Comparison of ENCODE assay signal across 27 mouse cellular contexts in genomic region chr13:9443066-9443465, GRCm38 (mm10).
A peak's percentile ranks its signal among the peaks of the same experiment; 100 is the strongest.
DNase-seq lines count a peak whose midpoint lies in the region; ATAC-seq and TF ChIP-seq lines count a peak whose summit lies in the region.
"Had no signal": no experiment of that assay in that cellular context is flagged by ENCODE, and none has a peak within 500 bp of the region (broad histone marks: within the 10 kb centered on the region; RNA-seq: fewer than 3 reads in every experiment).

No protein-coding gene starts in this region.

- no peak overlapping the region for H3K4me3 ChIP-seq in heart, embryonic 13.5 days
- no peak overlapping the region for H3K4me3 ChIP-seq in kidney, embryonic 14.5 days (ENCODE audit: low read length)
- no peak overlapping the region for H3K4me3 ChIP-seq in midbrain, embryonic 11.5 days (ENCODE audit: low read depth, low read length)
- H3K4me3 ChIP-seq in midbrain, postnatal 0 days (ENCODE audit: low read depth, low read length), result no peak overlapping the region
- H3K4me3 ChIP-seq in forebrain, embryonic 10.5 days, result no peak overlapping the region
- H3K4me3 ChIP-seq: hindbrain, embryonic 13.5 days; neural tube, embryonic 15.5 days had no signal

- H3K4me1 ChIP-seq in heart, embryonic 13.5 days, result peaks cover 36% of the 10 kb centered on the region
- no peaks in the 10 kb centered on the region for H3K4me1 ChIP-seq in kidney, embryonic 14.5 days (ENCODE audit: control insufficient read depth, insufficient read depth, low read length)
- no peaks in the 10 kb centered on the region for H3K4me1 ChIP-seq in midbrain, embryonic 11.5 days (ENCODE audit: control insufficient read depth, insufficient read depth, low read length)
- H3K4me1 ChIP-seq in midbrain, postnatal 0 days (ENCODE audit: insufficient read depth, low read length), result no peaks in the 10 kb centered on the region
- no peaks in the 10 kb centered on the region for H3K4me1 ChIP-seq in forebrain, embryonic 10.5 days
- H3K4me1 ChIP-seq: hindbrain, embryonic 13.5 days; neural tube, embryonic 15.5 days had no signal

- peak overlapping the region; percentile 13; the same call in 1 of the 2 replicates for H3K27ac ChIP-seq in heart, embryonic 13.5 days (replicated peaks)
- no peak overlapping the region for H3K27ac ChIP-seq in kidney, embryonic 14.5 days (ENCODE audit: low read depth, low read length)
- no peak overlapping the region for H3K27ac ChIP-seq in midbrain, embryonic 11.5 days (ENCODE audit: low read depth, low read length)
- no peak overlapping the region for H3K27ac ChIP-seq in midbrain, postnatal 0 days (ENCODE audit: low read depth, low read length)
- no peak overlapping the region for H3K27ac ChIP-seq in forebrain, embryonic 10.5 days
- H3K27ac ChIP-seq: hindbrain, embryonic 13.5 days; kidney, postnatal 0 days; liver, embryonic 14.5 days; macrophage; neural tube, embryonic 15.5 days had no signal

- 0 out of 2 replicates have a peak, but pooled peaks cover 4% of the 10 kb centered on the region for H3K9me3 ChIP-seq in heart, embryonic 13.5 days
- no peaks in the 10 kb centered on the region for H3K9me3 ChIP-seq in kidney, embryonic 14.5 days (ENCODE audit: control insufficient read depth, low read length)
- H3K9me3 ChIP-seq in midbrain, embryonic 11.5 days (ENCODE audit: control insufficient read depth, low read length), result no peaks in the 10 kb centered on the region
- H3K9me3 ChIP-seq in midbrain, postnatal 0 days (ENCODE audit: low read length), result no peaks in the 10 kb centered on the region
- H3K9me3 ChIP-seq in forebrain, embryonic 10.5 days, result peaks cover 6% of the 10 kb centered on the region; the same call in 1 of the 2 replicates
- H3K9me3 ChIP-seq: hindbrain, embryonic 13.5 days; neural tube, embryonic 15.5 days had no signal

- 0 out of 2 replicates have a peak, but pooled peaks cover 2% of the 10 kb centered on the region for H3K36me3 ChIP-seq in heart, embryonic 13.5 days
- no peaks in the 10 kb centered on the region for H3K36me3 ChIP-seq in kidney, embryonic 14.5 days (ENCODE audit: control insufficient read depth, insufficient read depth, low read length)
- H3K36me3 ChIP-seq in midbrain, embryonic 11.5 days (ENCODE audit: control insufficient read depth, insufficient read depth, low read length), result no peaks in the 10 kb centered on the region
- H3K36me3 ChIP-seq in midbrain, postnatal 0 days (ENCODE audit: insufficient read depth, low read length), result no peaks in the 10 kb centered on the region
- H3K36me3 ChIP-seq in forebrain, embryonic 10.5 days (replicated peaks), result no peaks in the 10 kb centered on the region
- H3K36me3 ChIP-seq: hindbrain, embryonic 13.5 days; neural tube, embryonic 15.5 days had no signal

- no peaks in the 10 kb centered on the region for H3K27me3 ChIP-seq in heart, embryonic 13.5 days (replicated peaks)
- no peaks in the 10 kb centered on the region for H3K27me3 ChIP-seq in kidney, embryonic 14.5 days (ENCODE audit: control insufficient read depth, insufficient read depth, low read length)
- no peaks in the 10 kb centered on the region for H3K27me3 ChIP-seq in midbrain, embryonic 11.5 days (ENCODE audit: control insufficient read depth, insufficient read depth, low read length)
- H3K27me3 ChIP-seq in midbrain, postnatal 0 days (ENCODE audit: insufficient read depth, low read length), result no peaks in the 10 kb centered on the region
- H3K27me3 ChIP-seq in forebrain, embryonic 10.5 days (ENCODE audit: poor library complexity, severe bottlenecking), result no peaks in the 10 kb centered on the region
- H3K27me3 ChIP-seq: hindbrain, embryonic 13.5 days; neural tube, embryonic 15.5 days had no signal

- DNase-seq in heart, adult 9 months (ENCODE audit: low spot score in 2 of 2), result no peak
- peak; percentile 9 for DNase-seq in kidney, adult 11 months
- peak; percentile 44 for DNase-seq in midbrain, embryonic 11.5 days (ENCODE audit: low spot score, missing footprints)
- no peak for DNase-seq in midbrain, postnatal 0 days (ENCODE audit: low spot score)
- peak; percentile 34 for DNase-seq in heart, postnatal 4 days
- DNase-seq in forebrain, embryonic 10.5 days (ENCODE audit: extremely low spot score, low spot score), result no peak
- DNase-seq: adrenal gland, postnatal 14 days; cerebellum, adult 11 months; cerebellum, adult 9-10 months; cerebellum, postnatal 36 days; gastrocnemius, postnatal 25 days; liver; lung, adult 2 months; lung, postnatal 10 days; midbrain, embryonic 14.5 days; retina, postnatal 1 day; right cerebral cortex, postnatal 14 days had no signal

- ATAC-seq in heart, embryonic 13.5 days (ENCODE audit: extremely low read depth, insufficient number of reproducible peaks, low FRiP score, low TSS enrichment), result no peak
- no peak for ATAC-seq in kidney, embryonic 14.5 days (ENCODE audit: low FRiP score, low TSS enrichment)
- no peak for ATAC-seq in midbrain, embryonic 11.5 days (ENCODE audit: low FRiP score)
- ATAC-seq in midbrain, postnatal 0 days (ENCODE audit: low FRiP score), result no peak
- ATAC-seq: CD4-positive, CD25-positive, alpha-beta regulatory T cell, adult 4 months; forebrain, embryonic 14.5 days; intestine, embryonic 16.5 days had no signal

- no peak overlapping the region for H3K4me2 ChIP-seq in heart, embryonic 13.5 days
- H3K4me2 ChIP-seq in kidney, embryonic 14.5 days (replicated peaks; ENCODE audit: low read depth, low read length), result no peak overlapping the region
- H3K4me2 ChIP-seq in midbrain, embryonic 11.5 days, result no peak overlapping the region
- H3K4me2 ChIP-seq in midbrain, postnatal 0 days (ENCODE audit: low read depth, low read length, poor library complexity, severe bottlenecking), result no peak overlapping the region
- H3K4me2 ChIP-seq: hindbrain, embryonic 13.5 days; neural tube, embryonic 15.5 days had no signal

- no peak overlapping the region for H3K9ac ChIP-seq in heart, embryonic 13.5 days
- H3K9ac ChIP-seq in kidney, embryonic 14.5 days (ENCODE audit: low read depth, low read length), result no peak overlapping the region
- H3K9ac ChIP-seq in midbrain, embryonic 11.5 days (ENCODE audit: low read length), result no peak overlapping the region
- H3K9ac ChIP-seq in midbrain, postnatal 0 days (replicated peaks; ENCODE audit: low read length, poor library complexity, severe bottlenecking), result no peak overlapping the region
- H3K9ac ChIP-seq: hindbrain, embryonic 13.5 days; liver, embryonic 14.5 days; neural tube, embryonic 15.5 days had no signal

- WGBS in heart, embryonic 13.5 days, result 59% methylated on average over 4 of the region's 4 CpGs
- 80% methylated on average over 4 of the region's 4 CpGs for WGBS in kidney, embryonic 14.5 days
- WGBS in midbrain, embryonic 11.5 days, result 91% methylated on average over 4 of the region's 4 CpGs
- 88% methylated on average over 4 of the region's 4 CpGs for WGBS in midbrain, postnatal 0 days
- WGBS in forebrain, embryonic 10.5 days, result 93% methylated on average over 4 of the region's 4 CpGs

- no peak for TF ChIP-seq CTCF in midbrain, postnatal 0 days (IDR thresholded peaks at IDR 0.05)

Comparison
In these comparisons a context has a peak if more than half of its experiments do, and no peak if none do; other contexts are left out.
1. DNase-seq: peak in kidney, adult 11 months (single experiment), midbrain, embryonic 11.5 days (single experiment) and heart, postnatal 4 days (single experiment); none in heart, adult 9 months (0 of 2), midbrain, postnatal 0 days (single experiment) and forebrain, embryonic 10.5 days (single experiment).